Mouse (Mus musculus) skeletal muscle tissue, adult 2 months (tissue): ENCODE results near the gene Cdk6.
"Not testable (repeated sequence)": the region's sequence is repeated elsewhere in the genome, so short reads cannot be mapped to it uniquely, and the experiment has no call there.

Source experiments
- DNase-seq: peaks from one replicate; pipeline ENCODE4 v3.0.0-alpha.2; 2012; ENCODE audit warnings: low read depth, low spot score

The Cdk6 gene

GRCm38 (mm10) chr5:3376167-3376566 is 34.9 kb downstream of the Cdk6 start:
- DNase-seq, result no peak

GRCm38 (mm10) chr5:3379252-3379651 is 38.0 kb downstream of the Cdk6 start:
- no peak for DNase-seq

GRCm38 (mm10) chr5:3380692-3381233 is 39.5 kb downstream of the Cdk6 start:
- no peak for DNase-seq

- no peak for DNase-seq
Measured at GRCm38 (mm10) chr5:3381795-3382194, 40.5 kb downstream of the Cdk6 start.

- no peak for DNase-seq
Measured at GRCm38 (mm10) chr5:3382343-3383040, 41.2 kb downstream of the Cdk6 start.

GRCm38 (mm10) chr5:3383547-3383946 is 42.3 kb downstream of the Cdk6 start:
- no peak for DNase-seq

- DNase-seq, result no peak
Measured at GRCm38 (mm10) chr5:3385078-3385477, 43.8 kb downstream of the Cdk6 start.

GRCm38 (mm10) chr5:3386021-3386730 is 44.9 kb downstream of the Cdk6 start:
- no peak for DNase-seq

GRCm38 (mm10) chr5:3386731-3387087 is 45.4 kb downstream of the Cdk6 start:
- DNase-seq, result no peak

GRCm38 (mm10) chr5:3387138-3387537 is 45.9 kb downstream of the Cdk6 start:
- DNase-seq, result peak; percentile 13

- no peak for DNase-seq
Measured at GRCm38 (mm10) chr5:3392856-3393255, 51.6 kb downstream of the Cdk6 start.

GRCm38 (mm10) chr5:3394145-3394544 is 52.9 kb downstream of the Cdk6 start:
- DNase-seq, result no peak

- no peak for DNase-seq
Measured at GRCm38 (mm10) chr5:3395020-3395419, 53.7 kb downstream of the Cdk6 start.

GRCm38 (mm10) chr5:3396214-3396613 is 54.9 kb downstream of the Cdk6 start:
- DNase-seq, result no peak

GRCm38 (mm10) chr5:3396910-3397575 is 55.8 kb downstream of the Cdk6 start:
- no peak for DNase-seq

GRCm38 (mm10) chr5:3399784-3400494 is 58.7 kb downstream of the Cdk6 start:
- DNase-seq, result no peak

GRCm38 (mm10) chr5:3405102-3405501 is 63.8 kb downstream of the Cdk6 start:
- DNase-seq, result no peak

GRCm38 (mm10) chr5:3405503-3405902 is 64.2 kb downstream of the Cdk6 start:
- no peak for DNase-seq

- no peak for DNase-seq
Measured at GRCm38 (mm10) chr5:3407926-3408325, 66.6 kb downstream of the Cdk6 start.

GRCm38 (mm10) chr5:3418183-3418582 is 76.9 kb downstream of the Cdk6 start:
- DNase-seq, result not testable (repeated sequence)

- no peak for DNase-seq
Measured at GRCm38 (mm10) chr5:3420094-3420831, 79.0 kb downstream of the Cdk6 start.
